In genomic region chr6:80105843-80106242, GRCm38 (mm10) we compare ENCODE assay signal across 14 mouse cellular contexts.
DNase-seq lines count a peak whose midpoint lies in the region; ATAC-seq and TF ChIP-seq lines count a peak whose summit lies in the region.
"Had no signal": no experiment of that assay in that cellular context is flagged by ENCODE, and none has a peak within 500 bp of the region (broad histone marks: within the 10 kb centered on the region; RNA-seq: fewer than 3 reads in every experiment).

No protein-coding gene starts in this region.

- H3K4me3 ChIP-seq in forebrain, embryonic 16.5 days (replicated peaks; ENCODE audit: low read length): no peak overlapping the region
- no peak overlapping the region for H3K4me3 ChIP-seq in forebrain, embryonic 12.5 days (replicated peaks)
- H3K4me3 ChIP-seq in midbrain, embryonic 13.5 days (replicated peaks): no peak overlapping the region
- no peak overlapping the region for H3K4me3 ChIP-seq in midbrain, embryonic 15.5 days
- H3K4me3 ChIP-seq: embryonic facial prominence, embryonic 10.5 days; embryonic facial prominence, embryonic 12.5 days; forebrain, embryonic 13.5 days had no signal

- H3K4me1 ChIP-seq in forebrain, embryonic 16.5 days (replicated peaks; ENCODE audit: control insufficient read depth, insufficient read depth, low read length): no peaks in the 10 kb centered on the region
- H3K4me1 ChIP-seq in forebrain, embryonic 12.5 days: no peaks in the 10 kb centered on the region
- H3K4me1 ChIP-seq in midbrain, embryonic 13.5 days (replicated peaks): 0 out of 2 replicates have a peak, but pooled peaks cover 3% of the 10 kb centered on the region
- H3K4me1 ChIP-seq in midbrain, embryonic 15.5 days: no peaks in the 10 kb centered on the region
- H3K4me1 ChIP-seq: embryonic facial prominence, embryonic 10.5 days; embryonic facial prominence, embryonic 12.5 days; forebrain, embryonic 13.5 days had no signal

- TF ChIP-seq POLR2A in brain, embryonic 14.5 days (IDR thresholded peaks at IDR 0.05; ENCODE audit: borderline replicate concordance, extremely low read depth, insufficient read depth, insufficient read length, poor library complexity, severe bottlenecking): no peak

- WGBS in forebrain, embryonic 16.5 days: 65% methylated on average over 1 of the region's 1 CpGs
- 72% methylated on average over 1 of the region's 1 CpGs for WGBS in forebrain, embryonic 12.5 days
- 59% methylated on average over 1 of the region's 1 CpGs for WGBS in midbrain, embryonic 13.5 days
- 57% methylated on average over 1 of the region's 1 CpGs for WGBS in midbrain, embryonic 15.5 days

- ATAC-seq in forebrain, embryonic 16.5 days: peak; percentile 70; the same call in 1 of the 2 replicates
- no peak for ATAC-seq in forebrain, embryonic 12.5 days (ENCODE audit: low FRiP score)
- peak; percentile 56; the same call in 1 of the 2 replicates for ATAC-seq in midbrain, embryonic 13.5 days
- ATAC-seq in midbrain, embryonic 15.5 days (replicated peaks): no peak
- ATAC-seq: forebrain, postnatal 0 days had no signal

- no peak for TF ChIP-seq CTCF in brain, embryonic 14.5 days (IDR thresholded peaks at IDR 0.05; ENCODE audit: borderline replicate concordance, extremely low read depth, insufficient read depth, insufficient read length)

- DNase-seq in brain, embryonic 14.5 days (ENCODE audit: low read depth): peak; percentile 42
- no peak for DNase-seq in spleen, postnatal 10 days (ENCODE audit: low spot score in 2 of 2)
- DNase-seq: adrenal gland, adult 2 months; adrenal gland, postnatal 10 days; adrenal gland, postnatal 25 days; cerebellum, adult 11-12 months; forebrain, postnatal 0 days had no signal

- H3K9me3 ChIP-seq in forebrain, embryonic 16.5 days (ENCODE audit: control insufficient read depth, low read length): no peaks in the 10 kb centered on the region
- H3K9me3 ChIP-seq in forebrain, embryonic 12.5 days: no peaks in the 10 kb centered on the region
- no peaks in the 10 kb centered on the region for H3K9me3 ChIP-seq in midbrain, embryonic 13.5 days
- no peaks in the 10 kb centered on the region for H3K9me3 ChIP-seq in midbrain, embryonic 15.5 days
- H3K9me3 ChIP-seq: embryonic facial prominence, embryonic 10.5 days; embryonic facial prominence, embryonic 12.5 days; forebrain, embryonic 13.5 days had no signal

- no peaks in the 10 kb centered on the region for H3K36me3 ChIP-seq in forebrain, embryonic 16.5 days (ENCODE audit: control insufficient read depth, insufficient read depth)
- no peaks in the 10 kb centered on the region for H3K36me3 ChIP-seq in forebrain, embryonic 12.5 days (replicated peaks)
- H3K36me3 ChIP-seq in midbrain, embryonic 13.5 days: no peaks in the 10 kb centered on the region
- H3K36me3 ChIP-seq in midbrain, embryonic 15.5 days (replicated peaks): no peaks in the 10 kb centered on the region
- H3K36me3 ChIP-seq: embryonic facial prominence, embryonic 10.5 days; embryonic facial prominence, embryonic 12.5 days had no signal

- H3K4me2 ChIP-seq in forebrain, embryonic 16.5 days (ENCODE audit: low read length): no peak overlapping the region
- no peak overlapping the region for H3K4me2 ChIP-seq in forebrain, embryonic 12.5 days
- no peak overlapping the region for H3K4me2 ChIP-seq in midbrain, embryonic 13.5 days (replicated peaks)
- no peak overlapping the region for H3K4me2 ChIP-seq in midbrain, embryonic 15.5 days
- H3K4me2 ChIP-seq: embryonic facial prominence, embryonic 12.5 days; forebrain, embryonic 13.5 days had no signal

- H3K27me3 ChIP-seq in forebrain, embryonic 16.5 days (replicated peaks; ENCODE audit: control insufficient read depth, insufficient read depth, low read length): no peaks in the 10 kb centered on the region
- no peaks in the 10 kb centered on the region for H3K27me3 ChIP-seq in forebrain, embryonic 12.5 days
- H3K27me3 ChIP-seq in midbrain, embryonic 13.5 days: no peaks in the 10 kb centered on the region
- H3K27me3 ChIP-seq in midbrain, embryonic 15.5 days (replicated peaks): no peaks in the 10 kb centered on the region
- H3K27me3 ChIP-seq: embryonic facial prominence, embryonic 12.5 days; forebrain, embryonic 13.5 days had no signal

- H3K9ac ChIP-seq in forebrain, embryonic 16.5 days (replicated peaks; ENCODE audit: low read depth, low read length): no peak overlapping the region
- H3K9ac ChIP-seq in forebrain, embryonic 12.5 days: no peak overlapping the region
- H3K9ac ChIP-seq in midbrain, embryonic 13.5 days (replicated peaks): no peak overlapping the region
- no peak overlapping the region for H3K9ac ChIP-seq in midbrain, embryonic 15.5 days
- H3K9ac ChIP-seq: embryonic facial prominence, embryonic 12.5 days; forebrain, embryonic 13.5 days; forebrain, postnatal 0 days had no signal

- H3K27ac ChIP-seq in forebrain, embryonic 16.5 days (ENCODE audit: low read length): no peak overlapping the region
- H3K27ac ChIP-seq in forebrain, embryonic 12.5 days: no peak overlapping the region
- H3K27ac ChIP-seq in midbrain, embryonic 13.5 days: no peak overlapping the region
- H3K27ac ChIP-seq in midbrain, embryonic 15.5 days: no peak overlapping the region
- H3K27ac ChIP-seq: embryonic facial prominence, embryonic 10.5 days; embryonic facial prominence, embryonic 12.5 days; forebrain, embryonic 13.5 days had no signal

Comparison
In these comparisons a context has a peak if more than half of its experiments do, and no peak if none do; other contexts are left out.
1. ATAC-seq: peak in forebrain, embryonic 16.5 days (single experiment) and midbrain, embryonic 13.5 days (single experiment); none in forebrain, embryonic 12.5 days (single experiment) and midbrain, embryonic 15.5 days (single experiment).